Mouse (Mus musculus): Measurements from ENCODE around the gene Vars. TPM values are rescaled to one million over a fixed set of nuclear protein-coding genes. Genes with fewer than 3 reads are reported as not detected.
"Not testable (repeated sequence)": the region's sequence is repeated elsewhere in the genome, so short reads cannot be mapped to it uniquely, and the experiment has no call there.

The Vars gene
- 10 to 100 TPM; 25.7 to 26.9 TPM for total RNA-seq (2021)

DNA sequence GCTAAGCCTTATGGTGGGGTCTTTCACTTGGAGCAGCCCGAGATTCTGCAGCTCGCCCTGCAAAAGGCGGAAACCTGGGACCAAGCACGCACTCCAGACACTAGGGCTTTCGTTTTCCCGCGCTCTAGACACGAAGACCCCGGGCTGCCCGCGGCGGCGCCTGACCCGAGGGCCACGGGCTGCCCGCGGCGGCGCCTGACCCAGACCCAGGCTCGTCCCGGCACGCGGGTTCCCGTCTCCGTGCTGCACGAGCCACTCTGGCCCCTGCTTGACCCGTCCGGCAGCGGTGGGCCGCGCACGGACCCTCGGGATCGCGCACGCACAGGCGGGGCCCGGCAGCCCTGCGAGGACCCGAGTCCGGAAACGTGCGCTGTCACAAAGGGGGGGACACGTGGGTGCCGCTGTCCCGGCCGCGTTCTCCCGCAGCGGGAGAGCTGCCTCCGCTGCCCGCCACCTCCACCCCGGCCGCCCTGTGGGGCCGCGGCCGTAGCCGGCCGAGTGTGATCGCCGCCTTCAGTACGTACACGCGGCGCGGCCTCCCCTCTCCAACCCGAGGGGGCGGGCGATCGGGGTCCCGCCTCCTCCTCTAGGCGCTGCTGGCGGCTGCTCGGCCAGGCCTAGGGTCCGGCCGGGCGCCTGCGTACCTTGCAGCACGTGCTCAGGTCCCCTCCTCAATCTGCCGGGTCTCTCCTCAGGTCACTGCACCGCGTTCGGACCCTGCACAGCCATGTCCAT is at the start of gene Vars:
Vars (plus strand) TSS at position 271 of the 735 bp plus-strand sequence.
- peak; percentile 81 for DNase-seq (ENCODE audit: low spot score)
- intact Hi-C loops (cut with DNase I) = loop anchor here (5.0 kb wide), 1 partner anchor 236 kb away; the partner anchor contains the start of gene Nfkbil1

DNA sequence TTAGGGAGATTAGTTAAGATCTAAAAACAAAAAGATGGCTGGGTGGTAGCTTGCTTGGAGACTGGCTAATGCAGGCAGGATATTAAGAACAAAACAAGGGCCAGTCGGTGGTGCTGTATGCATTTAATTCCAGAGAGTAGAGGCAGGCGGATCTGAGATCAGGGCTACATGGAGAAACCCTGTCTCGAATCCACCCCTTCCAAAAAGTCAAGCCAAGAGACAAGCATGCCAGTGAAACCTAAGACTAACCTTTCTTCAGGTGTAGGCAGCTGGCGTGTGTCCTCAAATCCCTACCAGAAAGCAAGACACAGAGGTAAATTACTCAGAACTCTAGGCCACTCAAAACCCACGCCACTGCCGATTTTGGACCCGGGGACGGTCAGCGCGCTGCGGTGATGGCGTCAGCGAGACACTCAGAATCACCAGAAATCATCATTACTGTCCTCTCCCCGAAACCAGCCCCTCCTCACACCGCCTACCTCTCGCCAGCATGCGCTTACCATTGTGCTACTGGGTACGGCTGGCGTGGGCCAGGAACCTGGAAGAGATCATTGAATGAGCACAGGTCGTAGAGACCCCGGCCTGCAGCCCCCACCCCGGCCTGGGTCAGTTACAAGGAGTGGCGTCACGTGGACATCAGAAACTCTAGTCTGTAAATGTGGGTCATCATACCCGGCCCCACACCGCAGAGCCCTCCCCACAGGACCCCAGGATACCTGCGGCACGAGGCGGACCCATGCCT is 49.0 kb upstream of the Vars start:
- intact Hi-C loops (cut with DNase I) = loop anchor here (1.0 to 2.0 kb wide), 2 partner anchors 21 to 30 kb away; partner anchors contain the start of gene Neu1
- no peak for DNase-seq (ENCODE audit: low spot score)

DNA sequence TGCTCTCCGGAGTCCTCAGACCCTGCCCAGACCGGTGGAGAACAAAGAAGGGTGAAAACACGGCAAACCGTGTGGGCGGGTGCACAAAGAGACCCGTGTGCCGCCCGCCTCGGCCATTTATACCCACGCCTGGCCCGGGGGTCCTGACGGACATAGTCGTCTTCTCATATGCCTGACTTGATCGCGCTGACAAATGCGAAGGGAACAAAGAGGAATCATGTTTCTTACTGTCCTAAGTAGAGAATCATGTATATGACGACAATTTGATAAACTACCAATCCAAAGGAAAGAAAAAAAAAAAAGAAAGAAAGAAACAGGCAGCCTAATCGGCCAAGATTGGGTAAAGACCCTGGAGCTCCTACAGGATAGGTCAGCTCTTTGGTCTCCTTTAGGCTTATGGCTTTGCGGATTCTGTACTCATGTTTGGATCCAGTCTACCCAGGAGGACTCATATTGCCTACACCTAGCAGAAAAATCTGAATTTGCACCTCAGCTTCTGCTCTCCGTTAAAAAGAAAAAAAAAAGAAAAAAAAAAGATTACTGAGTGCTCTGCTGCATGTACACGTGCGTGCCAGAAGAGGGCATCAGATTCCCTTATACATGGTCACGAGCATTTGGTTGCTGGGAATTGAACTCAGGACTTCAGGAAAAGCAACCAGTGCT is 48.3 kb upstream of the Vars start:
- intact Hi-C loops (cut with DNase I) = loop anchor here (1.0 to 2.0 kb wide), 2 partner anchors 22 to 30 kb away; partner anchors contain the start of gene Neu1
- DNase-seq (ENCODE audit: low spot score) = peak; percentile 54

DNA sequence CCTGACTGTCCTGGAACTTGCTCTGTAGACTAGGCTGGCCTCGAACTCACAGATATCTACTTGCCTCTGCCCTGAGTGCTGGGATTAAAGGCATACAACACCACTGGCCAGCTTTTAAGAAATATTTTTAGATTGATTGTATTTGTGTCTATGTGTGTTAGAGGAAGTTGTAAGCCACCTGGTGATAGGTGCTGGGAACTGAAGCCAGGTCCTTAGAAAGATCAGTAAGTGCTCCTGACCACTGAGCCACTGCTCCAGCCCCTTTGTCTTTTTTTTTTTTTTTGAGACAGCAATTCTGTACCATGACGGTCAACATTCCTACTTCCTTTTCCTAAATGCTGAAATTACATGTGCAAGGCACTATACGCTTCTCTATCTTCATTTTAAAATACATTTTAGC is 47.5 kb upstream of the Vars start:
- intact Hi-C loops (cut with DNase I) = loop anchor here (2.0 kb wide), 1 partner anchor 22 kb away; the partner anchor contains the start of gene Neu1
- DNase-seq (ENCODE audit: low spot score) = no peak

DNA sequence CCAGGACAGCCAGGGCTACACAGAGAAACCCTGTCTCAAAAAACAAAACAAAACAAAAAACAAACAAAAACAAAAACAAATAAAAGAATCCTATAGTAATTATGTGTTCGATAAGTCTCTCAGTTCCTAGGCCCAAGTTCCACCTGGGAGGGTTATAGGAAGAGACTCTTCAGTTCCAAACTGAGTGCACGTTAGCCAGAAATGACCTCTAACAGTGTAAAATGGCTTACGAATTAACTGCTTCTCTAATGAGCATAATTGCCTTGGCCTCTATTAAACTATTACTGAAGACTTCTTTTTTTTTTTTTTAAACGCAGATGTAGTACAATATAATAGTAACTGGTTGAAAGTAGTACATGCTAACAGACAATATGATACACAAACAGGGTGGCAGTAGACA is 46.9 kb upstream of the Vars start:
- intact Hi-C loops (cut with DNase I) = loop anchor here (2.0 kb wide), 1 partner anchor 23 kb away; the partner anchor contains the start of gene Neu1
- DNase-seq (ENCODE audit: low spot score) = no peak

DNA sequence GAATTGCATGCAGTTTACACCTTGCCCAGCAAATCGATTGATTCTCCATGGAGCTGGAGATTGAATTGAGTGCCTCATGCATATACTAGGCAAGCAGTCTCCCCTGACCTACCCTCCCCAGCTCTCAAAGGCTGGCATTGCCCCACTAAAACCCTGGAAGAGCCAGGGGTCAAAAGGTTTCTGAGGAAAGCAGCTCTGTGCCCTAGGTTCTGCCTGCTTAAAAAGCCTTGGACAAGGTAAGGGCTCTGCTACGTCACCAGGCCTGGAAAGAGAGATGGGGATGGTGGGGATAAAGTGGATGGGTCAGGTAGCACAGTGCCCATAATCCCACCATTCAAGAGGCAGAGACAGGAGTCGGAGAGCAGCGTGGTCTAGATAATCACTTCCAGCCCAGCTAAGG is 46.0 kb upstream of the Vars start:
- DNase-seq (ENCODE audit: low spot score) = no peak
- intact Hi-C loops (cut with DNase I) = no loop called here

DNA sequence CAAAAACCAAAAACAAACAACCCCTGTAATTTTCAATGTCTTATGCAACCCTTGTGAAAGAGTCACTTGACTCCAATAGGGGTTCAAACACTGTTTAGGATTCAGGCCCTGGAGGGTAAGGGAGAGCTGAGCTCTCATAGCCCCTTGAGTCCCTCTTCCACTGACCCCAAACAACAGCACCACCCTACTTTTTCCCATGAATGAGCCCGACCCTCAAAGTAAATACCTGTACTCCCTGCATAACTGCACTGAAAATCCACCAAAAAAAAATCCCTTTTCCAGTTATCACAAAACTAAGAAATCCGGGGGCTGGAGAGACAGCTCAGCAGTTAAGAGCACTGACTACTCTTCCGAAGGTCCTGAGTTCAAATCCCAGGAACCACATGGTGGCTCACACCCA is 44.9 kb upstream of the Vars start:
- no peak for DNase-seq (ENCODE audit: low spot score)
- intact Hi-C loops (cut with DNase I) = loop anchor here (1.0 kb wide), 1 partner anchor 24 kb away; no protein-coding TSS in a partner anchor

DNA sequence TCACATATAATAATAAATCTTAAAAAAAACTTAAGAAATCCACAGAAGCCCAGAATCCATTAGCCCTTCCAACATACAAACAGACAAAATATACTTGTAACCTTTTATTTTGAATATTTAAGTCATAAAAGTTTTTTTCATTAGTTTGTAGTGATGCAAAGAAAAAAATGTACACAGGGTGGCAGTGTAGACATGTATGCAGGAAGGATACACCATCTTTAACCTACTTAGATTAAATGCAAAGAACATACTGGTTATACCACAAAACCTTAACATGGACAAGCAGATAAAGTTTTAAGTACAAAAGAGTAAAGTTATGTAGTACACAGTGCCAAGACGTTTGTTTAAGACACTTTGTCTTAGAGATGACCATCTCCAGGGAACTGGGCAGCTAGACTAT is 44.4 kb upstream of the Vars start:
- no peak for DNase-seq (ENCODE audit: low spot score)
- intact Hi-C loops (cut with DNase I) = loop anchor here (1.0 kb wide), 1 partner anchor 24 kb away; no protein-coding TSS in a partner anchor

DNA sequence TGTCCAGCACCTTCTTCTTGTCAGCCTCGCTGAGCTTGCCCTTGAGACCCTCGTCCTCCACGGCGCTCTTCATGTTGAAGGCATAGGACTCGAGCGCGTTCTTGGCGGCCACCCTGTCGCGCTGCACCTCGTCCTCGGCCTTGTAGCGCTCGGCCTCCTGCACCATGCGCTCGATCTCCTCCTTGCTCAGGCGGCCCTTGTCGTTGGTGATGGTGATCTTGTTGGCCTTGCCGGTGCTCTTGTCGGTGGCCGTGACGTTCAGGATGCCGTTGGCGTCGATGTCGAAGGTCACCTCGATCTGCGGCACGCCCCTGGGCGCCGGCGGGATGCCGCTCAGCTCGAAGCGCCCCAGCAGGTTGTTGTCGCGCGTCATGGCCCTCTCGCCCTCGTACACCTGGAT is 43.5 kb upstream of the Vars start:
- intact Hi-C loops (cut with DNase I); DNase-seq (ENCODE audit: low spot score): not testable (repeated sequence)

DNA sequence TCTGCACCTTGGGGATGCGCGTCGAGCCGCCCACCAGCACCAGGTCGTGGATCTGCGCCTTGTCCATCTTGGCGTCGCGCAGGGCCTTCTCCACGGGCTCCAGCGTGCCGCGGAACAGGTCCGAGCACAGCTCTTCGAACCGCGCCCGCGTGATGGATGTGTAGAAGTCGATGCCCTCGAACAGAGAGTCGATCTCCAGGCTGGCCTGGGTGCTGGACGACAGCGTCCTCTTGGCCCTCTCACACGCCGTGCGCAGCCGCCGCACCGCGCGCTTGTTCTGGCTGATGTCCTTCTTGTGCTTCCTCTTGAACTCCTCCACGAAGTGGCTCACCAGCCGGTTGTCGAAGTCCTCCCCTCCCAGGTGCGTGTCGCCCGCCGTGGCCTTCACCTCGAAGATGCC is 42.8 kb upstream of the Vars start:
- intact Hi-C loops (cut with DNase I); DNase-seq (ENCODE audit: low spot score): not testable (repeated sequence)

DNA sequence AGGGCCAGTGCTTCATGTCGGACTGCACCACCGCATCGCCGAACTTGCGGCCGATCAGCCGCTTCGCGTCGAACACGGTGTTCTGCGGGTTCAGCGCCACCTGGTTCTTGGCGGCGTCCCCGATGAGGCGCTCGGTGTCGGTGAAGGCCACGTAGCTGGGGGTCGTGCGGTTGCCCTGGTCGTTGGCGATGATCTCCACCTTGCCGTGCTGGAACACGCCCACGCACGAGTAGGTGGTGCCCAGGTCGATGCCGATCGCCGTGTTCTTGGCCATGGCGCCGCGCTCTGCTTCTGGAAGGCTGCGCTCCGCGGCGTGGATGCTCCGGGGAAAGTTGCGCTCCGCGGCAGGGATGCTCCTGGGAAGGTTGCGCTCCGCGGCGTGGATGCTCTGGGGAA is 42.1 kb upstream of the Vars start:
- DNase-seq (ENCODE audit: low spot score); intact Hi-C loops (cut with DNase I): not testable (repeated sequence)

DNA sequence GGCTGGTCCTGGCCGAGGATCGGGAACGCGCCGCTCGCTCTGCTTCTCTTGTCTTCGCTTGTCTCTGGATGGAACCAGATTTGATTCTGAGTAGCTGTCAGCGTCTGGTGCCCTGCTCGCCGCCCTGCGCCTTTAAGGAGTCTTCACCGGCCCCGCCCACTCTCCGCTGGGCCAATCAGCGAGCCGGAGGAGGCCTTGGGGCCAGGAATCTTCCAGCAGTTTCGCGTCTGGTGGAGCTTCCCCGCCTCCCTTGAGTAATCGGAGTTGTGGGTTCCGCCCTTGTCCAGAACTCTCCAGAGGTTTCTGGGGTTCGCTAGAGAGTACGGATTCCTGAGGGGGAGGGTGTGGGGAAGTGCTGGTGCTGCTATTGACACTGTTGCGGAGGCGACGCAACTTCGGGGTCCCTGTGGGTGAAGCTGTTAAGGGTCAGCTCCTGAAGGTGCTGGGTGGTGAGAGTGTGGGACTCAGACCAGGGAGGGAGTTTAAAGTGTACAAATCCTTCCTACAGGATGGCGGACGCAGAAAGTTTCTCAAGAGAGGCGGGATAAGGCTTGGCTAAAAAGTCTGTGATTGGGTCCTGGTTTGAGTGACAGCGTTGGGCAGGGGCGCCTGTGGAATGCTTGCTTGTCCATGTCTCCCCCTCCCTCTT is 41.5 kb upstream of the Vars start, which contains the start of gene Hspa1b:
Hspa1b (minus strand) TSS at position 109 of the 649 bp plus-strand sequence.
- intact Hi-C loops (cut with DNase I) = not testable (repeated sequence)
- DNase-seq (ENCODE audit: low spot score) = peak; percentile 86

DNA sequence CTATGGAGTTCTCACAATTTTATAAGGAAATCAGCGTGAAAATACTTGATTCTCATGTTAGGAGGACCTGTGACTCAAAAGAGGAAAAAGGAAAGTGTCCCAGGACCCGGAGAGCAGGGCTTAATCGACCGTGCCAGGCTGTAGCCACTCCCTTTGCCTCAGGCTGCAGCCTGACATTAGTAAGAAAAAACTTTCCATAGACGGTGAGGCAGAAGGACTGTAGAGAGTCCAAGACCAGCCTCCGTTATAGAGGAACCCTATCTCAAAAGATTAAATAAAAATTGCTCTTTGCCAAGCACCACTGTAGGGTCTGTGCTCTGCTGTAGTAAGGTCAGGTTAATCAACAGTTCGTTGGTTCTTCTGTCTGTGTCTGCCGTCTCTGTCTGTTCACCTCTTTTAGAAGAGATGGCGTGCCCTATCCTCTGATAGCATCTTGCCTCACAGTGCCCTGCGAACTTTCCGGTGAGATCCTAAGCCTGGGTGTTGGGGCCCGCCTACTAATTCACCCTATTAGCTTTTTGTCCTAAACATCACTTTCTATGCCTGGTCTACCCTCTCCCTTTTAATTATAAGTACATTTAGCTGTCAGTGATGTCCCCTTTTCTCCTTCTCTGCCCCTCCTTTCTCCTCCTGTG is 40.8 kb upstream of the Vars start:
- DNase-seq (ENCODE audit: low spot score) = no peak
- intact Hi-C loops (cut with DNase I) = no loop called here

DNA sequence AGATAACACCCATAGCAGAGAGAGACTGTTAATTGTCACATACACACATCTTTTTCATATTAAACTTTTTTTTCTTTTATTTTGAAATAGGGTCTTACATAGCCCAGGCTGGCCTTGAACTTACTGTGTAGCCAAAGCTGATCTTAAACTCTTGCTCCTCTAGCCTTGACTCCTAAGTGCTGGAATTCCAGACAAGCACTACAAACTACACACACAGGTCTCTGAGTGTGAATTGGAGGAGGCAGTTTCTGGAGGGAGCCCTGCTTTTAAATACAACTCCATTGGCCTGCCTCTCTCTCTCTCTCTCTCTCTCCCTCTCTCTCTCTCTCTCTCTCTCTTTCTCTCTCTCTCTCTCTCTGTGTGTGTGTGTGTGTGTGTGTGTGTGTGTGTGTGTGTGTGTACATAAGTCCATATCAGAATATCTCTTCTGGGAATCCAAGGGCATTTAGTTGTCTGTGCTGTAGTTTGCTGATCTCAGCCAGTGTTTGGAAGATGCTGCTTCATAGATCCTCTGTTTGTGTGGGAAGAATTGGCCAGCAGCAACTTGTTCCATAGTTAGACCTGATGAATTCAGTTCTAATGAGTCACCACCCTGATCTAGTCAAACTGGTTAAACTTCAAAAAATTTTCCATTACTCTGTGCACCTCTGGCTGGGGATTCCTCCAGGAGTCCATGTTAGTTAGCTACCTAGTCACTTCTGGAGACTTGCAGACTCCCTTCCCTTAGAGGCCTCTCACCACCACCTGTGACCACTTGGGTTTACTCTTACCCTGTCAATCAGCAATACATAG is 39.9 kb upstream of the Vars start:
- DNase-seq (ENCODE audit: low spot score) = no peak
- intact Hi-C loops (cut with DNase I) = no loop called here

DNA sequence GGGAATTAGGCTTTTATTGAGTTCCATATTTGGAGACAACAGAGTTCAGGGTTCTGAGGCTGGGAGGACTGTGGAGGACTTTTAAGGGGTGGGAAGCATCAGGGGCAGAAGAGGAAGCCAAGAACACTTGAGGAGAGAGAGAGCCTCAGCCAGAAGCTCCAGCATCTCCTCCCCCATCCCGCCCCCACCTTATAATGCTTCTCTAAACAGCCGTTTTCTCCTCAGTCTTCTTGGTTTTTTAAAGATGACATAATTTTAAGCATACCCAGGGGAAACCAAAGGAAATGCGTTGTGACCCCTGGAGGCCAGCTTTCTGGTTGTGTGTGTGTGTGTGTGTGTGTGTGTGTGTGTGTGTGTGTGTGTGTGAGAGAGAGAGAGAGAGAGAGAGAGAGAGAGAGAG is 38.7 kb upstream of the Vars start:
- intact Hi-C loops (cut with DNase I) = no loop called here
- no peak for DNase-seq (ENCODE audit: low spot score)

DNA sequence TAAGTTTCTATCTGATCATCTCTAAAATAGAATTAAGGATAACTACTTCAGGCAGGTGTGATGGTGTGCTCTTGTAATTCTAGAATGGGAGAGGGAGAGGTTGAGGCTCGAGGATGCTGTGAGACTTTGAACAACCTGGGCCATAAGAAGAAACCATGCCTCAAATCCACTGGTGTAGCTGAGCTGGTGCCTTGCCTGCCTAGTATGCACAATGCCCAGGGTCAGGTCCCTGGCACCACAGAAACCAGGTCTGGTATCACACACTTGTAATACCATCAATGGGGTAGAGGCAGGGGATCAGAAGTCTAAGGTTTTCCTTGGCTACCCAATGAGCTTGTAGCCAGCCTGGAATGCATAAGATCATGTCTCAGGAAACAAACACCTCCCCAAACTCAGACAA is 37.9 kb upstream of the Vars start:
- DNase-seq (ENCODE audit: low spot score) = no peak
- intact Hi-C loops (cut with DNase I) = no loop called here

DNA sequence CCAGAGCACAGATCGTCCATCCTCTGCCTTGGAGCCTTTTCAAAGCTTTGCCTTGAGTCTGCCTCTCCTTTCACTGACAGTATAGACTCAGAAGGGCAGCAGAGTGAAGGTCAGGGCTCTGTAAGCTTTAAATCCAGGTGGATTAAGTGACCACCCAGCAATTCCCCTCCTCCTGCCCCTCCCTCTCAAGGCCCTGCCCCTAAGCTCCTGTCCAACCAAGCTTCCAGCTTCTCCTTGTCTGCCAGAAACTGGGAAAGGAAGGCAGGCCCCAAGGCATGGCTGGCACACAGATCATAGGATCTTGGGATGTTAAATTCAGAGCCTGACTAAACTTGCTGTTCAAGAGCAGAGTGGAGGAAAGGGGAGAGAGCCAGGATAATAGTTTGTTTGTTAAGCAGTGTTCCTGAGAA is 36.1 kb upstream of the Vars start:
- intact Hi-C loops (cut with DNase I) = no loop called here
- no peak for DNase-seq (ENCODE audit: low spot score)

DNA sequence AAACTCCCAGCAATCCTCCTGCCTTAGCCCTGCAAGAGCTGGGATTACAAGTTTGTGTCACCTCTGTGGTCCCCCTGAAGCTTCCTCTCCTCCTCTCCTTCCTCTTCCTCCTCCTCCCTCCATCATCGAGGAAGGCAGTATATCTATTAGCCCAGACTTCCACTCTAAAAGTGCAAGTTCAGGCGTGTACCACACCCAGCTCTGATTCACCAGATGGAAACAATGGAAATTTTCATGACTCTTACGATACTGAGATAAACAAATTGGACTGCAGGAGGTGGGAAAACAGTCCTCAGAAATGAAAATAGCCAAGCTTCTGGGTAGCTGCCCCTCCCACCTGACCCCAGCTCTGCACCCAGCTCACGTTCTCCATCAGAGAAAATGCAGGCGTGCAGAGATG is 35.2 kb upstream of the Vars start:
- intact Hi-C loops (cut with DNase I) = no loop called here
- no peak for DNase-seq (ENCODE audit: low spot score)

DNA sequence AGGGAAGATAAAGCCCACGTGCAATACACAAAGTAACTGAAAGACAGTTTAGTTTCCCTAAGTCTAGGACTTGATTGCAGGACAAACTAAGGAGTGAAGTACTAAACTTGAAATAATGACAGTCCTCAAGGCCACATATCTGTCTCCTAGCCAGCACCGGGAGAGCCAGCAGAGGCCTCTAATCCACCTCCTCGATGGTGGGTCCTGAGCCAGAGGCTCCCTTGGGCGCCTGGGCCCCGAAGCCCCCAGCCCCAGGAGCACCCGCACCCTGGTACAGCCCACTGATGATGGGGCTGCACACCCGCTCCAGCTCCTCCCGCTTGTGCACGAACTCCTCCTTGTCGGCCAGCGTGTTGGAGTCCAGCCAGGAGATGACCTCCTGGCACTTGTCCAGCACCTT is 31.0 kb upstream of the Vars start, which contains the start of gene Gm20481:
Gm20481 (plus strand) TSS at position 91 of the 400 bp plus-strand sequence.
- DNase-seq (ENCODE audit: low spot score); intact Hi-C loops (cut with DNase I): not testable (repeated sequence)
